Mouse (Mus musculus) embryo, embryonic 10.5 days (tissue): ENCODE measurements around the gene Gm45213.

ENCODE experiments used
- DNase-seq: peaks from one replicate; pipeline ENCODE4 v3.0.0-alpha.2; 2015; ENCODE audit warnings: low spot score

The Gm45213 gene

DNA sequence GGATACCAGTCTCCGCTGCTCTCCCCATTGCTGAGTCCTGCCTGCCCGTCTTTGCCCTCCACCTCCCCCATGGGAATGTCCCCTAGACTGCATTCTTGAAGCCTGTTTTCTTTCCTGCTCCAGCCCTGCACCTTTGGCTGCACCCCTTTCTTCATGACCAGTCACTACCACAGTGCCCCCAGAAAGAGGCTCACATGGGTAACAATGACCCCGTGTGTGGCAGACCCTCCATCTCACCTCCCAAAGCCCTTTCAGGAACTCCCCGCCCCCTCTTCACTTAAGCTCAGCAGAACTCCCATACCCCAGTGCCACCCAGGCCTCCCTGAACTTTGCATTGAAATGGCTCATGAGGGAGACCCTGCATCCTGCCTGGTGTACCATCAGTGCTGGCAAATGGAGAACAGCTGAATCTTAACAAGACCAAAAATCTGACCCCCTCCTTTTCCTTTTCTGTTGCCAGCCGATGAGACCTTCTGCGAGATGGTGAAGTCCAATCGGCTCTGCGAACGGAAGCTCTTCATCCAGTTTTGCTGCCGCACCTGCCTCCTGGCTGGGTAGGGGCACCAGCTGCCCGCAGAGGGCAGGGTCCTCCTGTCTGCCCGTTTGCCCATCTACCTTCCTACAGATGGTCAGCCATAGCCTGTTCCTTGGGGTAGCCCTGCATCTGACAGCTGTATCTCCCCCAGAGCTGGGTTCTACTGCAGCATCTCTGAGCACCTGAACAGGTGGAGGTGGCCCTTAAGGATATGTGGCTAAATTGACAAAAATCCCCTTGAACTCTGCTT, 5.2 kb downstream of the Gm45213 start:
- DNase-seq: no peak

- DNase-seq: no peak
These were observed 10.6 kb downstream of the Gm45213 start for GRCm38 (mm10) chr7:66053946-66054483.

GRCm38 (mm10) chr7:66055356-66055755, 12.0 kb downstream of the Gm45213 start:
- peak; percentile 76 for DNase-seq

DNA sequence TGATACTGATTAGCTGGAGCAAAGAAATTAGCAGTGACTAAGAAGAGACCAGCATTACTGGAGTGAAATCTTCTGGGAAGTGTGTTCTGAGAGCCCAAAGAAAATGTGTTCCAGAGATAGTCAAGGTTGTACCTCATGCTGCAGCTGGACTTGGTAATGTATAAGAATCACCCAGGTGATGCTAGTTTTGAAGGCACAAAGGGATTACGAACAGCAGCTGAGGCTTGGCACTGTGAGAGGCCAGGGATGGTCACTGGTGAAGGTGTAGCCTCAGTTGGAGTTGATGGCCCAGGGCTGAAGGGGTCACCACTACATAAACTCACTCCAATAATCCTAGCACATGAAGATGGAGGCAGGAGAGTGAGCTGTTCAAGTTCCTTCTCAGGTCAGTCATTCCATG, 15.3 kb downstream of the Gm45213 start, which contains the start of gene Snrpa1:
Gene Snrpa1 (plus strand): TSS at position 301 of the 400 bp plus-strand sequence.
- DNase-seq: no peak

DNA sequence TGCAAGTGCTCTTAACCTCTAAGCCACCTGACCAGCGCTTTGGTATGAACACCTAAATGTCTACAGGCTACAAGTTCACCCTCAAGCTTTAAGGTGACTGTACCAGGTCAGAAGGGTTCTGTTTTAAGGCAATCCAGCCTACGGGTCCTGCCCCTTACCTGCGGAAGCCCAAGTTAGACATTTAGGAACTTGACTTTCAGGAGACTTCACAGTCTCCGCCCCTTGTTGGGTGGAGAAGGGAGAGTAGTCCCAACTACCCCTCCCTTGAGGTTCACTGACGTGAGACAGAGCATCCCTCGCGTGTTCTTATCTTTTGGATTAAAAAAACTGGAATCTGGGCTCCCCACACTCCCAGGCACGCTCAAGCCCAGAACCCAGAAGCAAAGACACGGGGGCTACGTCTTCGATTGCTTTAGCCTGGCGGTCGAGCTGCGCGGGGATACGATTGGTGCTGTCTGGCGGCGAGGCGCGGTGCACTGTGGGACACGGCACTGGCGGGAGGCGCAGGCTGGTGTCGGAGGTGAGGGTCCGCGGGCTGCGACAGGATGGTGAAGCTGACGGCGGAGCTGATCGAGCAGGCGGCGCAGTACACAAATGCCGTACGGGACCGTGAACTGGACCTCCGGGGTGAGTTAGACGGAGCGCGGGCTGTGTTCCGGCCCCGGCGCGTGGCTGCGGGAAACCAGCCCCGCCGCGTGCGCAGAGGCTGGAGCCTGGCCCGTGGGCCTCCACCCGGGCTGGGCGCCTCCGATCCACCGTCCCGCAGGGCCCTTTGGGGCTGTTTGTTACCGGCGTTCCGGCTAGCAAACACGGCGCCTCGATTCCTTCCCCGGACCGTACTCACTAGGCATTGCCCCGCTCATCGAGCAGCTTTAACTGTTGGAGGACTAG, 16.9 kb downstream of the Gm45213 start:
- DNase-seq: peak; percentile 94

DNA sequence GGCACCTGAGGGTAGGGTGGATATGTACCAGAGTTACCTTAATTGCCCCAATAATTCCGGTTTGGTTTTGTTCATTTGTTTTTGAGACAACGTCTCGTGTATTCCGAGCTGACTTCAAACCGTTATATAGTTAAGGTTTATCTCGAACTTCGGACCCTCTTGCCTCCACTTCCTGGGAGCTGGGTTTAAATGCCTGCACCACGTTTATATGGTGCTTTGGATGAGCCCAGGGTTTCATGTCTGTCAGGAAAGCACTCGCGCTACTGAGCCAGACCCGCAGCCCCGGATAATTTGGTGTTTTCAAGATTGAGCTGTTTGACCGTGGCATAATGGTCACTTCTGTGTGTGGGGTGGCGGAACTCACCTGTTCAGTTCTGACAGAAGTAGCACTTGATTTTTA, 17.7 kb downstream of the Gm45213 start:
- peak; percentile 22 for DNase-seq

DNA sequence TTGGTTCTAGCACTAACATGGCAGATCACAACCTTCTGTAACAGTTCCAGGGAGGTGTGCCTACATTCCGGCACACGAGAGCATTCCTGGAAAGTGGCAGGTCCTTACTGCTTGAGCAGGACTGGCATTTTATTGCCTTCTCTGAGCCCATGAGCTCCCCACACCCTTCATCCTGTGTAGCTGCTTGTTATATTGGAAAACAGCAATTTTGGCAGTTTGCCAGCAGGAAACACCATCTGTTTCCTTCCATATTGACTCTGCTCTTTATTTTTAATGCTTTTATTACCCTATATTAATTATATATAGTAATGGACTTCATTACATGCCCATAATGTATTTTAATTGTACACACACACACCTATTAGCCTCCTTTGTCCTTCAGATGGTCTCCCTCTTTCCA, 33.0 kb downstream of the Gm45213 start:
- DNase-seq: no peak

DNA sequence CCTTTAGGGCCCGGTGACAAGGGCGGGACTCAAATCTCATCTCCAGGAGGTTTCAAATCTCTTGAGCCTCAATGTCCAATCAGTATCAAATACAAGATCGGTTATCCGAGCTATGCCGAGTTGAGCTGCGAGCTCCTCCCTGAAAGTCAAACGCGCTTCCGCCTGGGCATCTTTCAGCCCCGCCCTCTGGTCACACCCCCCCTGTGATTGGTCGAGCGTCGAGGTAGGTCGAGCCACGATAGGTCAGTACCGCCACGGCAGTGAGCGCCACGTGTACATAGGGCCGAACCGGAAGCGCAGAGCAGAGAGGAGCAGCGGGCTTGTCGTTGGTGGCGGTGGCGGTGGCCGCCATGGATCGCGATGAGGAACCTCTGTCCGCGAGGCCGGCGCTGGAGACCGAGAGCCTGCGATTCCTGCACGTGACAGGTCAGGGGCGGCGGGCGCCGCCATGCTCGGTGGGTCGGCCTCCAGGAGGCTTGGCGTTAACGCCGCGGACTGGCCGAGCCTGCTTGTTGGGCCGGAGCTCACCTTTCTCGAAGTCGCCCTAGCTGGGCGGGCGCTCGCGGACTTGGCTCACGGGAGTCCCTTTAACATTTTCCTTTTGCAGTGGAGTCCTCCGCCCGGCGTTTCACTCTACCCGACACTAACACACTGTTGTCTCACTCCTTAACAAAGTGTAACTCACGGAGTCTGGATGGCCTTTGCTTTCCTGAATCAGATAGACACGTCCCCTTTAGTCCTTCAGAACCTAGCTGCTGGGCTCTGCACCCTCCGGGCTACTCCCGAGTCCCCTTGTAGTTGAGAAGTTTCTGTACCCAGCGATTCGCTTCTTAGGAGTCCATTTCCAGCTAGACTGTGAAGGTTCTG, 36.2 kb downstream of the Gm45213 start, which contains the start of gene Selenos:
Gene Selenos (plus strand): TSS at position 286 of the 867 bp plus-strand sequence.
- DNase-seq: peak; percentile 99

DNA sequence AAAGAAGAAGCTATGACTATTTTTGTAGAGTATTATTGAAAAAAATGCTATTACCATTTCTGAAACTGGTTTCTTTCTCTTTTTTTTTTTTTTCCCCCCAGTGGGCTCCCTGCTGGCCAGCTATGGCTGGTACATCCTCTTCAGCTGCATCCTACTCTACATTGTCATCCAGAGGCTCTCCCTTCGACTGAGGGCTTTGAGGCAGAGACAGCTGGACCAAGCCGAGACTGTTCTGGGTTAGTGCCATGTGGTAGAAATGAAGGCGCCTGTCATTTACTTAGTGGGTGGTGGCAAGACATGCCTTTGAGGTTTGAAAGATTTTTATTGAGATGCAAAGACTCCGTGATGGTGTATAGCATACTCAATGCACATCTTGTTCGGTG, 36.8 kb downstream of the Gm45213 start:
- no peak for DNase-seq

DNA sequence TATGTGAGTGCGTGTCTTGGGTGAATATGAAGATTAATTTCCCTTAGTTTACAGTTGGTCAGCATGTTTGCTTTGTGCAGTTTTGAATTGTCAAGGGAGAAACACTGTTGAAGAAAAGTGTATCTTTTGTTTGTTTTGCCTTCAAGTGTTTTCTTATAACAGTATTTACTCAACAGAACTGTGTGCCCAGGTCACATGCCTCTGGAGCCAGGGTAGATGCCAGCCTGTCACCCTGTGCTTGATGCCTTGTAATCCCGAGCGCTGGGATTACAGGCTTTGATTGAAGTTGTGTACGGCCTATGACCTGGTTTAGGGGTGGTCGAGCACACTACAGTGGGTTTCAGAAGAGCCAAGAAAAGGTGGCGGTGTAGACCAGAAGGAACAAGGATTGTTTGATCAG, 40.4 kb downstream of the Gm45213 start:
- DNase-seq: no peak

DNA sequence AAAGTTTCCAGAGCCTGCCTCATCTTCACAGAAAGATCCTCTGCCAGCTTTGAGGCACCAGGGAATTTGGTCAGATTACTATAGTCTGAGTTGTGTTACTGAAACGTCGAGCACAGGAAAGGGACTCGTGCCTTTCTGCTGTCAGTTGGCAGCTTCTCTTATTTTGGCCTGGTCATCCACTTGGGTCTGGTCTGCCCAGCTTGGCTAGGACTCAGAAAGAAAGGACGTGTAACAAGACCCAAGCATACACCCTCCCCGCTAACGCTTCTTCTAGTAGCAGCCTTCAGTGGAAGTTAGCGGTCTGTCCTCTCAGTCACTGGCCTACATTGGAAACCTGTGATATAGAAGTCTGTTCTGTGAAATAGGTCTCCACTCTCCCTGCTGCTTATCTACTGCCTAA, 41.1 kb downstream of the Gm45213 start:
- no peak for DNase-seq

DNA sequence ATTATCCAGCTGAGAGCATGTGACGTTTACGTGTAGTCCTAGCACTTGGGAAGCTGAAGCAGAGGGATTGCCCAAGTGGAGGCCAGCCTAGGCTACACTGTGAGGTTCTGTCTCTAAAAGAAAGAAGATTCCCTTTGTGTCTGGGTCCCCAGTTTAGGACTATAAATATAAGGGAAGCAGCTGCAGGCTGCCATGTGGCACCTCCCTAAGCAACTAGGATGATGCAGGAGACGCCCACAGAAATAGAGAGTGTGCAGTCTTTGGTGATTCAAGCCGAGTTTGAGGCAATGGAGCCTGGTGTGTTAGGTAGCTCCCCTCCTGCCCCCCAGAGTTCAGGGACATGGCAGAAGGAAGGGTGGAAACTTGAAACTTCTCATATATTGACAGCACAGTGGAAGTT, 44.2 kb downstream of the Gm45213 start:
- no peak for DNase-seq

- no peak for DNase-seq
These were observed 44.7 kb downstream of the Gm45213 start for GRCm38 (mm10) chr7:66088077-66088476.

GRCm38 (mm10) chr7:66090676-66091190, 47.3 kb downstream of the Gm45213 start:
- DNase-seq: no peak

GRCm38 (mm10) chr7:66091553-66091952, 48.2 kb downstream of the Gm45213 start:
- DNase-seq: no peak

DNA sequence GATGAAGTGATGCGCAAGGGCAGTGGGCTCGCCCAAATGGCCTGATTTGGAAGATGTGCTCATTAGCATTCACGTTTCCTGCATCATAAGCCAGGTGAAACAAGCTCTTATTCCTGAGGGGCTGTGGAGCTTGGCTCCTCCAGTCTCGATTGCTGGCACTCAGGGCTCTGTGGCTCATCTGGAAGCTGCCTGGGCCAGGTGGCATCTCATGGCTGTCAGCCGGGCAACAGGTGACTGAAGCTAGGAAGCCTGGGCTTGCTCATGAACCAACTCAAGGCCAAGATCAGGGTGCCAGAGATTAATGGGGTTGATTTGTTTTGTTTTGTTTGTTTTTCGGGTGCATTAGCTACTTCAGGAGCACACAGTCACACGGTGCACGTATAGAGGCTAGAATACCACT, 49.3 kb downstream of the Gm45213 start:
- DNase-seq: no peak

DNA sequence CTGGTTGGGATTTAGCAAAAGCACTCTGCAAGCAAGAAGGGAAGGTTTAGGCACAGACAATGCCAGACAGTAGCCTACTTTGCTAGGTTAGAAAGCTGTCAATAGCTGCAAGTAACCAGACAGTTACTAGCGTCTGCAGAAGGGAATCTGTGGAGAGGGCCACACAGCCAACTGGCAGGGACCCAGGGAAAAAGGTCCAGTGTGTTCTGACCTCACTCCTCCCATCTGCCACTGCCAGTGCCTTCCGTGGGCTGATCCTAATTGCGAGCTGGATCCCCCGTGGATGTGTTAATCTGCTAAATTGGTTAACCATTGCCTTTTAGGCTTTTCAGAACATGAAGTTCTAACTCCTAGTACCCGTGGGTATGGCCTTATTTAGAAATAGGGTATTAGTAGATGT, 50.7 kb downstream of the Gm45213 start:
- no peak for DNase-seq

- no peak for DNase-seq
These were observed 55.4 kb downstream of the Gm45213 start for GRCm38 (mm10) chr7:66098803-66099202.

DNA sequence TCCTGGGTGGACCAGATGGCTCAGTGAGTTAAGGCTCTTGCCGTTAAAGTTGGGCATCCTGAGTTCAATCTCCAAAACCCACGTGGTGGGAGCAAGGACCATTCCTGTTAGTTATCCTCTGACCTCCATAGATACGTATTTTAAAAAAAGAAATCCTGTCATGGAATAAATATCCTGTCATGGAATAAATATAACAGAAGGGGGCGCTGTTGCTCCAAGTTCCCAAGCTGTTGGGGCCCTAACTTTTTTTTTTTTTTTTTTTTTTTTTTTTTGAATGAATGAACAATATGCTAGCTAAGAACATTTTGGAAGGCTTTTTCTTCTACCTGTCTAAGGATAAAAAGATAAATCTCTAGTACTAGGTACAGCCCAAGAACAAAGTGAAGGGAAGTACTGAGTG, 58.5 kb downstream of the Gm45213 start:
- peak; percentile 79 for DNase-seq

GRCm38 (mm10) chr7:66104531-66104930, 61.1 kb downstream of the Gm45213 start:
- DNase-seq: no peak

GRCm38 (mm10) chr7:66105771-66106170, 62.4 kb downstream of the Gm45213 start:
- no peak for DNase-seq
